25 mouse cellular contexts compared by ENCODE assay signal in genomic region chr19:28046806-28047205, GRCm38 (mm10). TPM values are rescaled to one million over a fixed set of nuclear protein-coding genes. Genes with fewer than 3 reads are reported as not detected.
A peak's percentile ranks its signal among the peaks of the same experiment; 100 is the strongest.
DNase-seq lines count a peak whose midpoint lies in the region; ATAC-seq and TF ChIP-seq lines count a peak whose summit lies in the region.
"Had no signal": no experiment of that assay in that cellular context is flagged by ENCODE, and none has a peak within 500 bp of the region (broad histone marks: within the 10 kb centered on the region; RNA-seq: fewer than 3 reads in every experiment).

No protein-coding gene starts in this region.

- ATAC-seq in Patski: peak; percentile 39
- no peak for ATAC-seq in midbrain, embryonic 13.5 days
- ATAC-seq: CD4-positive, CD25-positive, alpha-beta regulatory T cell, adult 4 months; forebrain, embryonic 14.5 days; forebrain, embryonic 16.5 days had no signal

- in situ Hi-C loops in Patski (cut with MboI; ENCODE audit: low pct_unique_long_range_greater_than_20kb): no loop called here

- H3K9me3 ChIP-seq in midbrain, embryonic 13.5 days: no peaks in the 10 kb centered on the region
- H3K9me3 ChIP-seq: embryonic facial prominence, embryonic 10.5 days; embryonic facial prominence, embryonic 12.5 days; forebrain, embryonic 10.5 days; forebrain, embryonic 12.5 days; G1E had no signal

- peaks cover 34% of the 10 kb centered on the region for H3K27me3 ChIP-seq in Patski
- no peaks in the 10 kb centered on the region for H3K27me3 ChIP-seq in midbrain, embryonic 13.5 days
- H3K27me3 ChIP-seq: CH12.LX; embryonic facial prominence, embryonic 12.5 days; forebrain, embryonic 12.5 days had no signal

- peak; percentile 9 for DNase-seq in adrenal gland, adult 2 months
- no peak for DNase-seq in adrenal gland, adult (ENCODE audit: inconsistent age in 2 of 2, low spot score in 1 of 2)
- peak; percentile 15 for DNase-seq in 3134 (ENCODE audit: extremely low read depth, insufficient read length, low spot score)
- DNase-seq in Muller cell, postnatal 12 days (ENCODE audit: inconsistent ontology term): peak; percentile 11
- no peak for DNase-seq in Patski (ENCODE audit: low read depth, low spot score)
- no peak for DNase-seq in heart, adult 11 months
- no peak for DNase-seq in lung, postnatal 36 days
- DNase-seq: adrenal gland, postnatal 10 days; adrenal gland, postnatal 25 days; B cell, adult 2 months; cerebellum, adult 11 months; cerebellum, adult 18-20 months; cerebellum, adult 8-10 months; cerebellum, adult 9-11 months; cerebellum, postnatal 25 days had no signal

- H3K4me3 ChIP-seq in midbrain, embryonic 13.5 days (replicated peaks): no peak overlapping the region
- H3K4me3 ChIP-seq: embryonic facial prominence, embryonic 10.5 days; embryonic facial prominence, embryonic 12.5 days; forebrain, embryonic 10.5 days; forebrain, embryonic 12.5 days had no signal

- POLR2A ChIA-PET in Patski (lab: Charles Lee): no interaction called here

- 95% methylated on average over 5 of the region's 5 CpGs for WGBS in midbrain, embryonic 13.5 days

- TF ChIP-seq CTCF in Patski (IDR thresholded peaks at IDR 0.05): no peak

- H3K27ac ChIP-seq in midbrain, embryonic 13.5 days: no peak overlapping the region
- H3K27ac ChIP-seq: embryonic facial prominence, embryonic 10.5 days; embryonic facial prominence, embryonic 12.5 days; forebrain, embryonic 10.5 days; forebrain, embryonic 12.5 days had no signal

- H3K9ac ChIP-seq in midbrain, embryonic 13.5 days (replicated peaks): no peak overlapping the region
- H3K9ac ChIP-seq: embryonic facial prominence, embryonic 12.5 days; forebrain, embryonic 12.5 days had no signal

- H3K4me2 ChIP-seq in midbrain, embryonic 13.5 days (replicated peaks): no peak overlapping the region
- H3K4me2 ChIP-seq: embryonic facial prominence, embryonic 12.5 days; forebrain, embryonic 12.5 days had no signal

- H3K4me1 ChIP-seq in midbrain, embryonic 13.5 days (replicated peaks): no peaks in the 10 kb centered on the region
- H3K4me1 ChIP-seq: embryonic facial prominence, embryonic 10.5 days; embryonic facial prominence, embryonic 12.5 days; forebrain, embryonic 10.5 days; forebrain, embryonic 12.5 days had no signal

- H3K36me3 ChIP-seq in midbrain, embryonic 13.5 days: no peaks in the 10 kb centered on the region
- H3K36me3 ChIP-seq: embryonic facial prominence, embryonic 10.5 days; embryonic facial prominence, embryonic 12.5 days; forebrain, embryonic 10.5 days; forebrain, embryonic 12.5 days; G1E had no signal

- CTCF ChIA-PET in Patski (lab: Charles Lee): no interaction called here

RNA-seq across cellular contexts. Expression of gene Rfx3, which starts 35.8 kb away (rescaled TPM):
- 1 to 10 TPM; 6.6 TPM for total RNA-seq in adrenal gland, adult 2 months (2021)
- 0.54 and 0.76 TPM in 2 replicates for polyA plus RNA-seq in adrenal gland, adult 2 months (2012; rRNA removed)
- 13.7 TPM for polyA plus RNA-seq in Patski (2021)
- polyA plus RNA-seq in midbrain, embryonic 13.5 days (2015; fragmentation: Nextera tagmentation; extraction: Ambion mirVana): 32.6 and 36.1 TPM in 2 replicates

Comparison
In these comparisons a context has a peak if more than half of its experiments do, and no peak if none do; other contexts are left out.
1. DNase-seq: peak in adrenal gland, adult 2 months (single experiment), 3134 (single experiment) and Muller cell, postnatal 12 days (single experiment); none in adrenal gland, adult (0 of 2), Patski (single experiment), heart, adult 11 months (single experiment) and lung, postnatal 36 days (single experiment).